Mouse (Mus musculus): ENCODE data around the gene Adarb1. TPM values are rescaled to one million over a fixed set of nuclear protein-coding genes. Genes with fewer than 3 reads are reported as not detected.
A peak's percentile ranks its signal among the peaks of the same experiment; 100 is the strongest.

Gene Adarb1
- total RNA-seq, 2 experiments from 2014 or later, result 12.2 to 12.7 TPM

DNA sequence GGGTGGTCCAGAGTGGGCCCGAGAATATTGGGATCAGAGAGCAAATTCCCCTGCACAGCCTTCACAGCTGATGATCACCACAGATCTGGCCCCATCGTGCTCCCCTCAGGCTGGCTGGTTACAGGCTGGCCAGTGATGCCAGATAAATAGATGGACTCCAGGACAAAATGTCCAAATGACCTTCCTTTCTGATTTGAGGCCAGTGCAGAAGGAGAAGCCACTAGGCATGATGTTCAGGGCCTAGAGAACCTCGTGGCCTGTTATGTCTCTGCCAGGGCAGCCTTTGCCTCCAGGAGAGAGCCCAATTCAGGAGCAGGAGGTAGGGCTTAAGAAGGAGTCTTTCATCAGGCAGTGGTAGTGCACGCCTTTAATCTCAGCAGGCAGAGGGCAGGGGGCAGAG is 17.3 kb upstream of the Adarb1 start:
- peak in 1 of 2 experiments; percentile 28 for DNase-seq

DNA sequence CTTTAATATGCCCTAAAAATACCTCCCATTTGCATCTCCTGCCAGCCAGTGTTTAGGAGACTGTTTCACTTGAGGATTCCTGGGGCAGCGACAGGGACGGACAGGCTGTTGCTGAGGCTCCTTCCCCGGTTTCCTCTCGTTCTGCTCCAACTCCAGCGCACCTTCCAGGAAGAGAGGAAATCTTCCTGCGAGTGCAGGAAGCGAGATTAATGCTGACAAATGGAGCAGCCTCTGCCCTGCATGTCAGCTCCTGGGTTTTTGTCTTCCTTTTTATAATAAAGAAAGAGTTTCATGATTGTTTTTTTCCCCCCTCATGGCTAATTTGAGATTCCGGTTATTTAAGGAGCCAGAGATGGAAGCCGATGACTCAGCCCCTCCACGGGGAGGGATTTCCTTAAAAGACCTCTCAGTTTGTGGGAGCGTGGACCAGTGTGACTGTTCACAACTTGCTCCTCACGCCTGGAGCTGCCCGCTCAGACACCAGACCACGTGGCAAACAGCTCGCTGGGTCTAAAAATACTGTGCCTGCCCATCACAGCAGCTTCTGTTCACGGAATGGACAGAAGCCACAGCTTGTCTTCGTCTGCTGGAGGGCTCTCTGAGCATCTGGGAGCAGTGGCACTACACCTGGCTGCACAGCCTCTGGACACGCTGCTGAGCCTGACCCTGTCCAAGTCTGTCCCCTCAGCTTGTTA is 16.5 kb upstream of the Adarb1 start:
- DNase-seq, result peak; percentile 75 to 77

GRCm38 (mm10) chr10:77434076-77434456 is 16.0 kb upstream of the Adarb1 start:
- no peak for DNase-seq

- DNase-seq, result no peak
These were observed 12.7 kb upstream of the Adarb1 start for GRCm38 (mm10) chr10:77430771-77431170.

DNA sequence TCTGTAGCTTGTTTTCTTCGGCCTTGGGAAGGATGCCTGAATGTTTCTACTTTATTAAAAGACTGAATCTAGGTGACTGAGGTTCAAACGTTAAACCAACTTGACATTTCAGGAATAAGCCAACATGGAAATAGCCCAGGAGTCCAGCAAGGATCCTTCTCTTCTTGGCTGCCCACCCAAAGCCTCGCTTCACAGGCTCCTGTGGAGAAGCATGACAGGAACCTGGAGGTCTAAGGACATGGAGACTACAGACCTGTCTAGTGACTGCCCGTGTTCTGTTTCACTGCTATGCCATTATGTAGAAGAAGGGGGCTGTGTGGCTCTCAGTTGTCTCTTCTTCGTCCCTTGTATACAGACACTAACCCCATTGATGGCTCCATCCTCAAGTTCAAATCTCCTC is 11.9 kb upstream of the Adarb1 start:
- no peak for DNase-seq

GRCm38 (mm10) chr10:77427610-77428009 is 9.5 kb upstream of the Adarb1 start:
- DNase-seq, result no peak

- DNase-seq, result no peak
These were observed 2.1 kb upstream of the Adarb1 start for GRCm38 (mm10) chr10:77420190-77420589.

- DNase-seq, result peak; percentile 29 to 47
These were observed 599 bp downstream of the Adarb1 start for GRCm38 (mm10) chr10:77417240-77418102.

DNA sequence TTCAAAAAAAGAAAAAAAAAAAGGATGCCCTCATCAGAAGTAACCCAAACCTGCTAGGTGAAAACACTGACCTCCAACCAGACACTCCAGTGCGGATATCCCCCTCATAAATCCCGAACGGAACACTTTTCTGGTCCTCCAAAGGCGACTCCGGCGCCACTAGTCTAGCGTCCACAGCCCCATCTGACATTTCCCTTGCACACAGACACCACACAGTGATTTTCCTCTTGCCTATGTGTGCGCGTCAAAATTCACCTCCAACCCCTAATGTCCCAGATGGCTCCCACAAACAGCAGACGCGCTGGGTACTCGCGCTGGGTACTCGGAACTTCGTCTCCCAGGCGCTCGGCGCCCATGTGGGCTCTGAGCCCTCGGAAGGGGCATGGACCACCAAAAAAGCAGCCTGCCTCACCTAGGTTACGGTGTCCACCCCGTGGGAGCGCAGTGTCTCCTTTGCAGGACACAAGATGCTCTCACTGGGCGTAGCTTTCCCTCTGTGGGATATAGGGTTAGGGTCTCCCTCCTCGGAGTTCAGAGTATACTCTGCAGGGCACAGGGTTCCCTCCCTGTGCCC is 1.3 kb downstream of the Adarb1 start:
- peak in 1 of 2 experiments; percentile 31 for DNase-seq

DNA sequence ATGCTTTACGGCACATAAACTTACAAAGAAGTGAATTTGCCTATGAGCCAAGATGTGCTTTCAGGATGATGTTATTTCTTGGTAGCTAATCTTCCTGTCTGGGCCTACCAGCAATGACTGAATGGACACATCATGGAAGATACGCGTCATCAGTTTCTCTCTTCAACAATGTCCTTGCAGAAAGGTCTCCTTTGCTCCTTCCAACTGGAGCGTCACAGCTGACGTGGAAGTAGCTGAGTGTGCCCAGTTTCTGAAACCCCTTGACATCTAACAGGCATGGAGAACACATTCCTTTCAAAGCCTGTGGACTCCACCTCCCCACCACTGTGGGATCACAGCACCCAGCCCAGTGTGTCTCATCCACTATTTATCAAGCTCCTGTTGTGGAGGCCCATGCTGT is 2.2 kb downstream of the Adarb1 start:
- peak; percentile 34 to 45 for DNase-seq

- DNase-seq, result no peak
These were observed 4.3 kb downstream of the Adarb1 start for GRCm38 (mm10) chr10:77413791-77414190.

- peak; percentile 55 to 69 for DNase-seq
These were observed 8.9 kb downstream of the Adarb1 start for GRCm38 (mm10) chr10:77409154-77409553.

DNA sequence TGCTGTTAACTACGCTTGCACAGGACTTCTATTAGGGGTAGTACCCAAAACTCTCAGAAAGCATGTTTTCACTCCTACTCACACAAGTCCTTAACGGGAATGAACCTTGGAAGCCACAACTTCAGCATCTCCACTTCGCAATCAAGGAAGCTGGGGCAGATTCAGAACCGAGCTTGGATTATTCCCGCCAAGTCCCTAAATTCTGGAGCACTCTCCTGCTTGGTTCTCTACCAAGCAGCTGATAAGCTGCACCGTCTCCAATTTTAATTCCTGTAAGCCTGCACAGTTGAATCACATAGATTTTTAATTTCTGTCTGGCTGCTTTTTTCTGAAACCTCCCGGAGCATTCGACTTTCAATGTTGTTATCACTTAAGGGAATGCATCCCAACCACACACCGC is 9.8 kb downstream of the Adarb1 start:
- peak; percentile 40 to 58 for DNase-seq

DNA sequence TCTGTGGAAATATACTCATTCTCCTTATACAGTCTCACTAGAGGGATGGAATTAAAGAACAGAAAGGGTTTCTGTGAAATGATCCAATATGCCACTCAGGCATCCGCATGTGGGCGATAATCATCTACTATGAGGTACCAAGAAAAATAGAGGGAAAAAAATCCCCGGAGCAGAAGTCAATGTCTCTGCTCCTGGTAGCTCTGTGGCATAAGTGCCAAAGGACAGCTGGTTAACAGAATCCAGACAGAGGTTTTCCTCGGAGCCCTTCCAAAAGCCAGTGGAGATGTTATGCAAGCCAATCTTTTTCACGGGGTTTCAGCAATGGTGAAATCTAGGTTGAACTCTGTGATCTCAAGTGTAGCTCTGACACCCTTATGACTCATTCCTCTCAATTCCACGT is 11.6 kb downstream of the Adarb1 start:
- DNase-seq, result peak; percentile 63 to 78

GRCm38 (mm10) chr10:77402463-77402862 is 15.6 kb downstream of the Adarb1 start:
- no peak for DNase-seq

DNA sequence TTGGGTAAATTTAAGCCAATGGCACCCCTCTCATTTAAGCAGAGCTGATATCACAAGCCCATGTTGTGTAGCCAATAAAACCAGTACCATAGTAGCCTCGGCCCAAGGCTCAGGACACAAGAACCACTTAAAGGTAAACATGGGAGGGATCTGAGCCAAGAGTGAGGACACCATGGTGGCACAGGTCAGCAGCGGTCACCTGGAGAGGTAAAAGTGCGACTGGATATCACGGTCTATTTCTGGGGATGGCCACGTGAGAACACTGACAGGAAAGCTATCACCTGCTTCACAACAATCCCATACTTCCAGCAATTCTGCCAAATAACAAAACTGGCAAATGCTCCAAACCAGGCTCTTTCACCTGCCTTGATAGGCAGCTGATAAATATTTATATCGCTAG is 17.0 kb downstream of the Adarb1 start:
- peak in 1 of 2 experiments; percentile 22 for DNase-seq

DNA sequence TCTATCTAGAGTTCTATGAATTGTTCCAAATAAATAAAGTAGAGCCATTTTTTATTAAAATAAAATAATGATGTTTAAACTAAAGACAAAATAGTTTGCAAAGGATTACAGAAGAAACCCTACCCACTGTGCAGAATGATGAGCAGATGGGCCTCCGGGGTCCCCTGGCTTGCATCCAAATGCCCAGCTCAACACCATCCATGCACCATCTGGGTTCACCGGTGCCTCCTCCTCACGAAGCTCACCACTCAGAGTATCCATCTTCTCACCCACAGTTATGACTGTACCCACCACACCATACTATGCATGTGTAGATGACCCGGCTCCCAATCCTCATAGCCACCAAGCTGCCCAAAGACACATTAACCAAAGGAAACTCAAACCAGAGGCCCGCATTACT is 18.1 kb downstream of the Adarb1 start:
- DNase-seq, result no peak

- DNase-seq, result peak; percentile 72 to 84
These were observed 20.0 kb downstream of the Adarb1 start for GRCm38 (mm10) chr10:77398082-77398481.

DNA sequence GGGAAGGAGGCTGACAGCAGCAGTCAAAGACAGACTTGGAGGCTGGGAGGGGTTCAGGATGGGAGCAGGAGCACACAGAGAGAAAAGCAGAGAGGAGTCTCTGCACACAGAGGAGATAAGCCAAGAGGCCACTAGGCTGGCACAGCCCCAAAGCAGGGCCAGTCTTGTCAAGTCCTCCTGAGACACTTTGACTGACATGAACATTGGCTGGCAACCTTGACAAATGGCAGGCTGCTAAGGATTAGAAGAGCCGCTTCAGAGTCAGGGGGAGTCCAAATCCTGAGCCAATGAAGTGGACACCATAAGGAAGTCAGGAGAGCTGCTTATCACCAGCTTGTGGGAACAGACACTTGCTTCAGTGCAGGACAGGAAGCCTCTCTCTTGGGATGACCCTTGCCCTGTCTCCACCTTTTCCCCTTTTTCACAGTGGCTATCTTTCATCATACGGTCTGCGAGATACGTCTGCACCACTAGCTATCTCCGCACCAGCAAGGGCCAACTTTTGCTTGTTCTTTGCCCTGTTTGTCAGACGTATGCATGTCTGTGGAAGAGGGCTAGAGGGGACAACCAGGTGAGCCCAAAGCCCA is 20.9 kb downstream of the Adarb1 start:
- DNase-seq, result peak; percentile 47 to 55

DNA sequence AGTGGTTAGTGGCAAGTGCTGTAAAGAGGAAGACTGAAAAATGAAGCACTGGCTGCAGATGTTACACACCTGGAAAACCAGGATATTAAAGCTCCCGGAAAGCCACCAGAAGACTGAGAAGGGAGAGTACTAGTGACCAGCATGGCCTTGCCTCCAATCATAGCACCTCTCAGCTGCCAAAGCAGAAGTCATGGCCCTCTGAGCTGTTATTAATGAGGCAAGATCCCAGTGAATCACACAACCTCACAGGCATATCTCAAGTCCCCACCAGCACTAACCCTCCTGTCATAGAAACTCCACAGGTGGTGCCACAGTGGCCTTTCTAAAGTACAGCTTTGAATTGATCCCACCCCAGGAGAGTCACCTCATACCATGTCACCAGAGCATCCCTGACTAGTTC is 22.1 kb downstream of the Adarb1 start:
- DNase-seq, result no peak

- DNase-seq, result no peak
These were observed 27.0 kb downstream of the Adarb1 start for GRCm38 (mm10) chr10:77391072-77391471.

DNA sequence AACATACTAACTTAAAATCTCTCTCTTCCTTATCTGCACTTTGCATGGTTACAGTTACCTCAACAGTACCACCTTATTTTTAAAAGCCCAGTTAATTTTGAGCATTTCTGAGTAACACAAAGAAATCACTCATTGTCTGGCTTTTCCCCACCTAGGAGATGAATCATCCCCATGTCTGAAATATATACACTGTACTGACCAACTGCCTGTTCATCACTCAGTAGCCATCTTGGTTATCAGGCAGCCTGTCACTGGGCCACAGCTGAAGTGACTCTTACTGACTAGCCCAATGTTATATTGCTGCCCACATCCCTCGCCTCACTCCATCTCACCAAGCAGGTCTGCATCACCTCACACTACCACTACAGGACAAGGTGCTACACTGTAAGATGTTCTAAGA is 30.5 kb downstream of the Adarb1 start:
- no peak for DNase-seq

GRCm38 (mm10) chr10:77385731-77386130 is 32.3 kb downstream of the Adarb1 start:
- DNase-seq, result peak; percentile 24 to 27
